Mouse (Mus musculus) hindbrain, embryonic 15.5 days (tissue): ENCODE data around the gene Mamstr. TPM values are rescaled to one million over a fixed set of nuclear protein-coding genes. Genes with fewer than 3 reads are reported as not detected.
A peak's percentile ranks its signal among the peaks of the same experiment; 100 is the strongest.

Experiments
- ATAC-seq: fragments of 200-750 bp; cut with Nextera tagmentation; 2 replicates; pipeline ENCODE4 v1.8.0; 2017; ENCODE audit warnings: low read depth, moderate number of reproducible peaks, moderate TSS enrichment; ENCODE audit not compliant: low FRiP score
- H3K27ac ChIP-seq: fragments of 300-500 bp; sonication (generic); replicated peaks from 2 replicates; pipeline ENCODE4 v1.5.1; 2015; ENCODE audit warnings: mild to moderate bottlenecking, inconsistent platforms
- H3K27me3 ChIP-seq: fragments of 300-500 bp; sonication (generic); 2 replicates; pipeline ENCODE4 v1.6.1; 2015; ENCODE audit warnings: control low read depth, inconsistent platforms
- H3K36me3 ChIP-seq: fragments of 300-500 bp; sonication (generic); 2 replicates; pipeline ENCODE4 v1.6.1; 2015; ENCODE audit warnings: control low read depth, inconsistent platforms
- H3K4me1 ChIP-seq: fragments of 300-500 bp; sonication (generic); replicated peaks from 2 replicates; pipeline ENCODE4 v1.6.1; 2015; ENCODE audit warnings: control low read depth, inconsistent platforms
- H3K4me2 ChIP-seq: fragments of 300-500 bp; sonication (generic); 2 replicates; pipeline ENCODE4 v1.6.1; 2015; ENCODE audit warnings: moderate library complexity, mild to moderate bottlenecking, inconsistent platforms
- H3K4me3 ChIP-seq: fragments of 300-500 bp; sonication (generic); 2 replicates; pipeline ENCODE4 v1.5.1; 2015; ENCODE audit warnings: mild to moderate bottlenecking, inconsistent platforms
- H3K9ac ChIP-seq: fragments of 300-500 bp; sonication (generic); 2 replicates; pipeline ENCODE4 v1.6.1; 2015; ENCODE audit warnings: inconsistent platforms
- H3K9me3 ChIP-seq: fragments of 300-500 bp; sonication (generic); 2 replicates; pipeline ENCODE4 v1.6.1; 2016; ENCODE audit warnings: control low read depth, inconsistent platforms
- WGBS: fragments of 180-500 bp; shearing (Covaris S2); methylation state at CpG from one replicate; pipeline ENCODE4 v1.1.7; 2015; 5-methylcytosine and 5-hydroxymethylcytosine counted together
- polyA plus RNA-seq: library from polyadenylated mRNA; unstranded; fragments of >200 nt; fragmentation: Nextera tagmentation; extraction: Ambion mirVana; gene quantifications from 2 replicates; pipeline ENCODE4 v1.2.1, GENCODE M21; 2015

Mamstr gene
- polyA plus RNA-seq, 1 experiment from 2014 or later: 4.0 TPM

- Histone ChIP-seq H3K27ac (no peak within 1 kb of the TSS), H3K36me3 (no peaks in the 10 kb centered on the region), H3K27me3 (peaks cover 36% of the 10 kb centered on the region), H3K4me2 (peak within 1 kb of the TSS; percentile 44), H3K4me3 (peak within 1 kb of the TSS; percentile 16; the same call in 1 of the 2 replicates), H3K4me1 (peaks cover 7% of the 10 kb centered on the region), H3K9ac (no peak within 1 kb of the TSS), H3K9me3 (no peaks in the 10 kb centered on the region)
- ATAC-seq: no peak
- 9% methylated on average over 31 of the region's 31 CpGs for WGBS
These were observed 22.6 kb upstream of the Mamstr start, which contains the start of gene Fut1 for GRCm38 (mm10) chr7:45617042-45617695. TSS of gene Fut1 (plus strand) at chr7:45617289.

- Histone ChIP-seq H3K27ac (no peak overlapping the region), H3K4me1 (peaks cover 7% of the 10 kb centered on the region), H3K9me3 (no peaks in the 10 kb centered on the region), H3K36me3 (no peaks in the 10 kb centered on the region), H3K4me3 (no peak overlapping the region), H3K4me2 (no peak overlapping the region), H3K9ac (no peak overlapping the region), H3K27me3 (peaks cover 36% of the 10 kb centered on the region)
- WGBS: 72% methylated on average over 5 of the region's 5 CpGs
- ATAC-seq: no peak
These were observed 21.5 kb upstream of the Mamstr start for GRCm38 (mm10) chr7:45618316-45618715.

- peaks cover 36% of the 10 kb centered on the region for H3K27me3 ChIP-seq
- no peaks in the 10 kb centered on the region for H3K9me3 ChIP-seq
- peaks cover 7% of the 10 kb centered on the region for H3K4me1 ChIP-seq
- WGBS: 86% methylated on average over 5 of the region's 5 CpGs
- no peaks in the 10 kb centered on the region for H3K36me3 ChIP-seq
- no peak for ATAC-seq
- no peak overlapping the region for H3K9ac ChIP-seq
- H3K4me3 ChIP-seq: no peak overlapping the region
- no peak overlapping the region for H3K4me2 ChIP-seq
- H3K27ac ChIP-seq: no peak overlapping the region
These were observed 20.2 kb upstream of the Mamstr start for GRCm38 (mm10) chr7:45619592-45619991.

- ATAC-seq: no peak
- Histone ChIP-seq H3K36me3 (no peaks in the 10 kb centered on the region), H3K4me1 (peaks cover 7% of the 10 kb centered on the region), H3K9ac (no peak within 1 kb of the TSS), H3K27me3 (peaks cover 30% of the 10 kb centered on the region), H3K9me3 (no peaks in the 10 kb centered on the region), H3K4me2 (peak within 1 kb of the TSS; percentile 13; the same call in 1 of the 2 replicates), H3K4me3 (no peak within 1 kb of the TSS), H3K27ac (no peak within 1 kb of the TSS)
- WGBS: 30% methylated on average over 9 of the region's 9 CpGs
These were observed 18.3 kb upstream of the Mamstr start, which contains the start of gene Izumo1 for GRCm38 (mm10) chr7:45621443-45621842. TSS of gene Izumo1 (plus strand) at chr7:45621811.

- WGBS: 95% methylated on average over 11 of the region's 11 CpGs
- Histone ChIP-seq H3K27me3 (peaks cover 11% of the 10 kb centered on the region), H3K9ac (no peak overlapping the region), H3K4me3 (no peak overlapping the region), H3K27ac (no peak overlapping the region), H3K9me3 (no peaks in the 10 kb centered on the region), H3K4me1 (peaks cover 12% of the 10 kb centered on the region), H3K4me2 (no peak overlapping the region), H3K36me3 (no peaks in the 10 kb centered on the region)
- ATAC-seq: no peak
These were observed 16.3 kb upstream of the Mamstr start for GRCm38 (mm10) chr7:45623507-45623906.

GRCm38 (mm10) chr7:45624718-45625117 lies 15.1 kb upstream of the Mamstr start:
- no peaks in the 10 kb centered on the region for H3K36me3 ChIP-seq
- WGBS: 88% methylated on average over 3 of the region's 3 CpGs
- H3K4me1 ChIP-seq: peaks cover 16% of the 10 kb centered on the region

GRCm38 (mm10) chr7:45625481-45625880 lies 14.3 kb upstream of the Mamstr start:
- Histone ChIP-seq H3K4me2 (no peak overlapping the region), H3K36me3 (no peaks in the 10 kb centered on the region), H3K27me3 (no peaks in the 10 kb centered on the region), H3K27ac (no peak overlapping the region), H3K4me3 (no peak overlapping the region), H3K9ac (no peak overlapping the region), H3K9me3 (no peaks in the 10 kb centered on the region), H3K4me1 (peaks cover 20% of the 10 kb centered on the region)
- 93% methylated on average over 8 of the region's 8 CpGs for WGBS
- no peak for ATAC-seq

More at GRCm38 (mm10) chr7:45624718-45625117, 15.1 kb upstream of the Mamstr start:
- Histone ChIP-seq H3K4me2 (no peak overlapping the region), H3K9me3 (no peaks in the 10 kb centered on the region), H3K27ac (no peak overlapping the region), H3K9ac (no peak overlapping the region), H3K27me3 (no peaks in the 10 kb centered on the region), H3K4me3 (no peak overlapping the region)
- no peak for ATAC-seq

- Histone ChIP-seq H3K27ac (no peak overlapping the region), H3K9me3 (no peaks in the 10 kb centered on the region), H3K9ac (no peak overlapping the region), H3K27me3 (no peaks in the 10 kb centered on the region), H3K4me3 (no peak overlapping the region), H3K4me1 (peaks cover 20% of the 10 kb centered on the region), H3K36me3 (no peaks in the 10 kb centered on the region), H3K4me2 (no peak overlapping the region)
- no peak for ATAC-seq
- WGBS: 89% methylated on average over 7 of the region's 7 CpGs
These were observed 13.2 kb upstream of the Mamstr start for GRCm38 (mm10) chr7:45626571-45627076.

- Histone ChIP-seq H3K4me1 (peaks cover 22% of the 10 kb centered on the region), H3K9me3 (no peaks in the 10 kb centered on the region), H3K4me2 (peak within 1 kb of the TSS; percentile 99), H3K36me3 (no peaks in the 10 kb centered on the region), H3K27ac (peak within 1 kb of the TSS; percentile 89), H3K27me3 (0 out of 2 replicates have a peak, but pooled peaks cover 4% of the 10 kb centered on the region), H3K4me3 (peak within 1 kb of the TSS; percentile 61), H3K9ac (peak within 1 kb of the TSS; percentile 88)
- ATAC-seq: no peak
- WGBS: 90% methylated on average over 9 of the region's 9 CpGs
These were observed 12.5 kb upstream of the Mamstr start, which contains the start of gene Rasip1 for GRCm38 (mm10) chr7:45627261-45627660. TSS of gene Rasip1 (plus strand) at chr7:45627488.

- H3K9me3 ChIP-seq: no peaks in the 10 kb centered on the region
- no peaks in the 10 kb centered on the region for H3K36me3 ChIP-seq
- peak overlapping the region; percentile 88 for H3K9ac ChIP-seq
- H3K4me1 ChIP-seq: peaks cover 28% of the 10 kb centered on the region
- peak overlapping the region; percentile 89 for H3K27ac ChIP-seq
- peak overlapping the region; percentile 61 for H3K4me3 ChIP-seq
- H3K27me3 ChIP-seq: 0 out of 2 replicates have a peak, but pooled peaks cover 7% of the 10 kb centered on the region
- H3K4me2 ChIP-seq: peak overlapping the region; percentile 99
- ATAC-seq: peak; percentile 90
- WGBS: under 1% methylated on average over 92 of the region's 105 CpGs
These were observed 11.1 kb upstream of the Mamstr start for GRCm38 (mm10) chr7:45628364-45629294.

- no peaks in the 10 kb centered on the region for H3K9me3 ChIP-seq
- no peak overlapping the region for H3K27ac ChIP-seq
- ATAC-seq: no peak
- no peaks in the 10 kb centered on the region for H3K36me3 ChIP-seq
- no peak overlapping the region for H3K4me3 ChIP-seq
- peaks cover 28% of the 10 kb centered on the region for H3K4me1 ChIP-seq
- 0 out of 2 replicates have a peak, but pooled peaks cover 7% of the 10 kb centered on the region for H3K27me3 ChIP-seq
- whole genome bisulfite sequencing: 68% methylated on average over 23 of the region's 23 CpGs
- no peak overlapping the region; the same call in 1 of the 2 replicates for H3K4me2 ChIP-seq
- H3K9ac ChIP-seq: no peak overlapping the region
These were observed 9.5 kb upstream of the Mamstr start for GRCm38 (mm10) chr7:45630064-45630907.
